Mouse (Mus musculus) adipocyte (in vitro differentiated cells): ENCODE measurements at regions not wholly inside any gene's neighbourhood (a gene's known extent, or its start where the extent isn't known, plus 50 kb on each side); places are given as distances from the start of the nearest gene placed in this dataset.
"Not testable (repeated sequence)": the region's sequence is repeated elsewhere in the genome, so short reads cannot be mapped to it uniquely, and the experiment has no call there.

ENCODE experiments used
- DNase-seq: peaks from one replicate; pipeline ENCODE4 v3.0.0-alpha.2; 2016; ENCODE audit warnings: low spot score

DNA sequence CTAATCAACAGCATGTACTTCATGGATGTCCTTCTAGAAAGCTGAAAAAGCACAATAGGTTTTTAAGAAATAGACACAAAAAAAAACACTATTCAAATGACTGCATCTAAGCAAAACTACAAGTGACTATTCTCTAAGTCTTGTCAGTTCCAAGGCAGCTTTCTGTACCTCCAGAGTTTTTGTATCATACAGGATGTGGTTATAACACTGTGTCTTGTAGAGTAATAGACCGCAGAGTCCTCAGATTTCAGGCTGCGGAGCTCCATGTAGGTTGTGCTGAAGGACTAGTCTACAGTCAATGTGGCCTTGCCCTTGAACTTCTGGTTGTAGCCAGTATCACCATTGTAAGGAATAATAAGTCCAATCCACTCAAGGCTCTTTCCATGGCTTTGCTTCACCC is 1137.7 kb upstream of the Zfp386 start:
- not testable (repeated sequence) for DNase-seq

DNA sequence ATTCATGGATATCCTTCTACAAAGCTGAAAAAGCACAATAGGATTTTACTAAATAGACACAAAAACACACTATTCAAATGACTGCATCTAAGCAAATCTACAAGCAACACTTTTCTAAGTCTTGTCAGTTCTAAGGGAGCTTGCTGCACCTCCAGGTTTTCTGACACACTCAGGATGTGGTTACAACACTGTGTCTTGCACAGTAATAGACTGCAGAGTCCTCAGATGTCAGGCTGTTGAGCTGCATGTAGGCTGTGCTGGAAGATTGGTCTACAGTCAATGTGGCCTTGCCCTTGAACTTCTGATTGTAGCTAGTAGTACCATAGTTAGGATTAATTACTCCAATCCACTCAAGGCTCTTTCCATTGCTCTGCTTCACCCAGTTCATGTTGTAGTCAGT is 1133.1 kb upstream of the Zfp386 start:
- not testable (repeated sequence) for DNase-seq

DNA sequence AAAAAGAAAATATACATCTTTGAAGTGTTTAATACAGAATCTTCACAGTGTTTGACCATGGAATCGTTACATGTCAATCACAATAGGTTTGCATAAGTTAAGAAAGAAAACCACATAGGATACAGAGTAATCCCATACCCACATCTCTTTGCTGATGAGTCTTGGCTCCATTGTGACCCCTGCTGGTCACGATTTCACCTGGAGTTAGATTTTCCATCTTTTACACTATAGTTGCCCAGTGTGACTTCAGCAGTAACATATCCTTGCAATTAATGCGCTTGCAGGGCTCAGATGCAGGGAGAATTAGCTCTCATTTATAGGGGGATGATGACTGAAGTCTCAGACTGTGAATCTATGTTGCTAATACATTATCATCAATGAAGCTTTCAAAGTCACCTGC is 1119.8 kb upstream of the Zfp386 start:
- DNase-seq = no peak

DNA sequence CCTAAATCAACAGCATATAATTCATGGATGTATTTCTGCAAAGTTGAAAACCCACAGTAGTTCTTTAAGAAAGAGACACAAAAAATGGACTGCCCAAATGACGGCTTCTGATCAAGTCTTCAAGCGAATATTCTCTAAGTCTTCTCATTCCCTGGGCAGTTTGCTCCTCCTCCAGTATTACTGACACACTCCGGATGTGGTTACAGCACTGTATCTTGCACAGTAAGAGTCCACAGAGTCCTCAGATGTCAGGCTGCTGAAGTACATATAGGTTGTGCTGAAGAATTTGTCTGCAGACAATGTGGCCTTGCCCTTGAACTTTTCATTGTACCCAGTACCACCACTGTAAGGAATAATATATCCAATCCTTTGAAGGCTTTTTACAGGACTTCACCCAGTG is 1115.4 kb upstream of the Zfp386 start:
- no peak for DNase-seq

DNA sequence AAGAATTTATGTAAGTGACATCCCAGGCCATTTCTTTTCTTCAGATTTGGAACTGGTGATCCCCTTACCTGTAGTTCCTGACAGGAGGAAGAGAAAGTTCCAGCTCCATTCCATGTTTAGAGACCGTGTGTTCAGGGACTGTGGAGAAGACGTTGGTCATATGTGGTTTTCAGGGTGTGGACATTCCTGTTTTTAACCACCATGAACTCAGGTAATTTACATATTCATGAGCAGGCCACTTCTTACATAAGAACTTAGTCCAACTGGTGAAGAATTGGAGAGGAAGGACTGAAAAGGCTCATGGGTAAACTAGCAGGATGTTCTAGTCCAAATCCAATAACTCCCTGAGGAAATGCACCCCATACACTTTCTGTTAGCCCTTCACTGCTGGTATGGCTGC is 1114.9 kb upstream of the Zfp386 start:
- no peak for DNase-seq

DNA sequence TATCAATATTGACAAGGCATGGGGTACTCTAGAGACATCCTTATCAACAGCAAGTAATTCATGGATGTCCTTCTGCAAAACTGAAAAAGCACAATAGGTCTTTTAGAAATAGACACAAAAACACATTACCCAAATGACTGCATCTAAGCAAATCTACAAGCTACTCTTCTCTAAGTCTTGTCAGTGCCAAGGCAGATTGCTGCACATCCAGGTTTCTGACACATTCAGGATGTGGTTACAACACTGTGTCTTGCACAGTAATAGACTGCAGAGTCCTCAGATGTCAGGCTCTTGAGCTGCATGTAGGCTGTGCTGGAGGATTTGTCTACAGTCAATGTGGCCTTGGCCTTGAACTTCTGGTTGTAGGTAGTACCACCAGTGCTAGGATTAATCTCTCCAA is 1110.7 kb upstream of the Zfp386 start:
- DNase-seq = not testable (repeated sequence)

DNA sequence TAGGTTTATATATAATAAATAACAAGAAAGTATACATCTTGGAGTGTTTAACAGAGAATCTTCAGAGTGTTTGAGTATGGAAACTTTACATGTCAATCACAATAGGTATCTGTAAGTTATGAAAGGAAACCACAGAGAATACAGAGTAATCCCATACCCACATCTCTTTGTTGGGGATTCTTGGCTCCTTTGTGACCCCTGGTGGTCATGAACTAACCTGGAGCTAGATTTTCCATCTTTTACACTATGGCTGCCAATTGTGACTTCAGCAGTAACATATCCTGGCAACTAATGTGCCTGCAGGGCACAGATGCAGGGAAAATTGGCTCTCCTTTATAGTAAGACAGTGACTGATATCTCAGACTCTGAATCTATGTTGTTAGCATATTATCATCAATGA is 1107.9 kb upstream of the Zfp386 start:
- DNase-seq = no peak

DNA sequence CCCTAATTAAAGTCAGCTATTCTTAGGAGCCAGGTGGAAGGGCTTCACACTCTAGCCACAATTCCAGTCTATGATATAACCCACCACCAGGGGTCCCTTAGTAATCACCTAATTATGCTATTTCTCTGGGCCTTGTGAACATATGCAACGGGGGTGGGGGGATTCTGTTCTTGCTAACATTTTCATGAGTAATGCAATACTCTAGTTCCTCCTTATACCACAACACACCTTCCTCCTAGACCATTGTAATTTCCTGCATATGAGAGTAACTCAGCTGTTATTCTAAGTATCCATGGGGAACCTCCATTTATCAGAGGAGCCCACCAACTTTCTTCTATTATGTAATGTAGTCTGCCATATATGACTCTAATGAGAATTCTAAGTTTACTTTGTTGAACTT is 1085.4 kb upstream of the Zfp386 start:
- no peak for DNase-seq

DNA sequence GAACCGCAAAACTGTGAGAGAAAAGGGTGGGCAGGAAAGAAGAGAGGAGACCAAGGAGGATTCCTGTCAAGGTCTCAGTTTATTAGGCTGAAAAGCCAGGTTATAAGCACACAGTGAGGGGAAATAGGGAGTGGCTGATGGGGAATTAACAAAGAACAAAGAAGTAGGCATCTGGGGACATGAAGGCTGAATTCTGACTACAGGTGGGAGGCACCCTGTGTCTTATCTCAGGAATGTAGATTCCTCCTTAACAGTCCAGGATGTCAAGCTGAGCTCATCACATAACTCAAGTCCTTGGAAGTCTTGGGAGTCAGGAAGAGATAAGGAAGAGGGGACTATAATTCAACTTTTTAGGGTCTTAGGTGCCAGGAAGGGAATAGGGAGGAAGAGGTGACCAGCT is 1083.3 kb upstream of the Zfp386 start:
- not testable (repeated sequence) for DNase-seq

DNA sequence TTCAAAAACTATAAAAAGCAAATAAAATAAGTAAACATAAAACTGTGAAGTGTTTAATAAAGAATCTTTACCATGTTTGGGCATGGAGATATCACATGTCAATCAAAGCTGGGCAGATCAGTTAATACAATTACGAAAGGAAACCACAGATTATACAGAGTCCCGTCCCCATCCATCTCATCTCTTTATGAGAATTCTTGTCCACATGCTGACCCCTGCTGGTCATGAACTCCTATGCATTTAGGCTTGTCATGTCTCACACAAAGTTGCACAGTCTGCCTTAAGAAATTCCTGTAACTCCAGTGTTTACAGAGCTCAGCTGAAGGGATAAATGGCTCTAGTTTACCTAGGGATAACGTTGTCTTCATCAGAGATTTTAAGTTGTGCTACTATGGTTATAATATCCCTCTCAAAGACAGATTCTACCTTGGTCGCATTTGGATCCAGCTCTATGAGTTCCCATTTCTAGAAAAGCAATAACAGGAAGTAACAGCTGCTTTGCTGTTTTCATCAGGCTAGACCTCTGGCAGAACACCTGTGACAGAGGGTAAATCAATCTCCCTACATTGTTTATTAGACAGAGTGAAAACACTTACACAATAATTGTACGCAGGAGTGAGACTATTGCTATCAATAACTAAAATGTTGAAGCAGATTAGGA is 1065.9 kb upstream of the Zfp386 start:
- DNase-seq = no peak

DNA sequence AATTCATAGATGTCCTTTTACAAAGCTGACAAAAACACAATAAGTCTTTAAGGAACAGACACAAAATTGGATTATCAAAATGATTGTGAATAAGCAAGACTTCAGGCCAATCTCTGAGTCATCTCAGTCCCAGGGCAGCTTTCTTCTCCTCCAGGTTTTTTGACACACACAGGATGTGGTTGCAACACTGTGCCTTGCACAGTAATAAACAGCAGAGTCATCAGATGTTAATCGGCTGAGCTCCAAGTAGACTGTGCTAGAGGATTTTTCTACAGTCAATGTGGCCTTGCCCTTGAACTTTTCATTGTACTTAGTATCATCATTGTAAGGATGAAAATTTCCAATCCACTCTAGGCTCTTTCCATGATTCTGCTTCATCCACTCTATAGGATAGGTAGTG is 1056.6 kb upstream of the Zfp386 start:
- DNase-seq = no peak

DNA sequence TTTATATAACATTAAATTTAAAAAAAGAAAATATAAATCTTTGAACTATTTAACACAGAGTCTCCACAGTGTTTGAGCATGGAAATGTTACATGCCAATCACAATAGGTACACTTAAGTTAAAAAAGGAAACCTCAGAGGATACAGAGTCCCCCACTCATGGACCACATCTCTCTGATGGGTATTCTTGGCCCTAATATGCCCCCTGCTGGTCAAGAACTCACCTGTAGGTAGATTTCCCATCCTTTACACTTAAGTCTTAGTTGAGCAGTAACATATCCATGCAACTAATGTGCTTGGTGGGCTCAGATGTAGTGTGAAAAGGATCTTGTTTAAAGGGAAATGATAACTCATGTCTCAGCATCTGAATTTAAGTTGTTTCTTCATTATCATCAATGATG is 1050.7 kb upstream of the Zfp386 start:
- no peak for DNase-seq

DNA sequence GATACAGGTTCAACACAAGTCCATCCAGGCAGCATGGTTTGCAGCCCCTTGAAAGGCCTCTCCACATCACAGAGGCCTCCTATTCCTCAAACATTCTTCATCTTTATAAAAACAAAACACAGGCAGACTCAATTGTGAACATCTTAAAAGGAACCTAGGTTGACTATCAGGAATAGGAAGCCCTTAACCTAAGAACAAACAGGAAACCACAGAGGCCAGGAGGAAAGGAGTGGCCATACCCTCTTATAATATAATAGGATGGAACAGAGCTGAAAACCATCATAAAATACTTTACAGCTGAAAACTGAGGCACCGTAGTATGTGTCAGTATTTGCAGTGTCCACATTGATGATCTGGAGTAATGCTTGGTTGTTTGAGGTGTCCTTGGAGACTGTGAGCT is 1044.4 kb upstream of the Zfp386 start:
- DNase-seq = no peak

DNA sequence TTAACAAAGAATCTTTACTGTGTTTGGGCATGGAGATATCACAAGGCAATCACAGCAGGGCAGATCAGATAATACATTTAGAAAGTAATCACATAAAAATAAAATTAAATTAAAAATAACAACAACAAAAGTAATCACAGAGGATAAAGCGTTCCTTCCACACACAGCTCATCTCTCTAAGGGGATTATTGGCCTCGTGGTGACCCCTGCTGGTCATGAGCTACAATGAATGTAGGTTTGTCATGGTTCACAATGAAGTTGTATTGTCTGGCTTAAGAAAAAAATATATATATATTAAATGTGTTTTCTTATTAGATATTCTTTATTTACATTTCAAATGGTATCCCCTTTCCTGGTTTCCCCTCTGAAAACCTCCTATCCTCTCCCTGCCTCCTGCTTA is 1039.1 kb upstream of the Zfp386 start:
- DNase-seq = no peak

DNA sequence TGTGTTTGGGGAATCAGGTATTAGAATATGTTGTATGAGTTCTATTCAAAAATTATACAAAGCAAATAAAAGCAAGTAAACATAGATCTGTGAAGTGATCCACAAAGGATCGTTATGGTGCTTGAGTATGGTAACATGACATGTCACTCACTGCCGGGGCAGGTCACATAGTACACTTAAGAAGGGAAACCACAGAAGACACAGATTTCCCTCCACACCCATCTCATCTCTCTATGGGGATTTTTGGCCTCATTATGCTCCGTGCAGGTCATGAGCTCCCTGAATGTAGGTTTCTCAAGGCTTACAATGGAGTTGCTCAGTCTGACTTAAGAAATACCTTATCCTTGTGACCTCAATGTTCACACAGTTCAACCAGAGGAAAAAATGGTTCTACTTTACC is 1034.8 kb upstream of the Zfp386 start:
- no peak for DNase-seq

DNA sequence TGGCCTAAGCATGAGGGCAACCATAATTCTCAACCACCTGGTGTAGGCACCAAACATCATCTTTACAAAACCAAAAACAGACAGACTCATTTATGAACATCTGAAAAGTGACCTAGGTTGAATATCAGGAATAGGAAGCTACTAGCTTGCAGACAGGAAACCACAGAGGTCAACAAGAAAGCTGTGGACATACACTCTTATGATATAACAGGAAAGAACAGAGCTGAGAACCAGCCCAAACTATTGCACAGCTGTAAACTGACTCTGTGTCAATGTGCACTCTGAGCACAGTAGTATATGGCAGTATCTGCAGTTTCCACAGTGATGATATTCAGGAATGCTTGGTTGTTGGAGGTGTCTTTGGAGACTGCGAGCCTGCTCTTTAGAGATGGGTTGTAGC is 1023.8 kb upstream of the Zfp386 start:
- DNase-seq = no peak

DNA sequence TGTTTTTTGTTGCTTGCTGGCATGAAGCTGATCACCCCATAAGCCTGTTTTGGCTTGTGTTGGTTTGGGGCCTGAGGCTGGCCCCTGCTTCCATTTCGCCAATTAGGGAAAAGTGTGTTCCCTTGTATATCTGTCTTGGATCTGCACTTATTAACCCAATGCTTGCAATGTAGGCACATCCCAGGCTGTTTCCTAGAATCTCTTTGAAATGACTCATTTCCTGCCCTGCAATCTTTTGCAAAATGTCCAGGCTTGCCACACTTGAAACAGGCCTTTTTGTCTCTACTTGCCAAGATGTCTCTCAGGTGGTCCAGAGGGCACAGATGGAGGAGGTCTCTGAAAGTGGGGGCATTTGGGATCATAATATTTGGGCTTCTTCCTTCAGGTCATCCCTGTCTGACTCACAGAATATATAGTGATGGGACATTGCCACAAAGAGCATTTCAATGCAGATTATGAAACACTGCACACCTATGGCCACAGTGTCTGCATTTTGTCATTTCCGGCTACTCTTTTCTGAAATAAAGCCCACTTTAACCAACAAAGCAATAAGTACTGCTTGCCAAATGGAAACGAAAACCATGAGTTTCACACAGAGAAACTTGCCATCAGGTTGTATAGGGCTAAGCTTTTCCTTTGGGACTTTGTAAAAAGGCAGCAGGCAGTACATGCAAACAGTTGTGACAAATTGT is 1012.9 kb upstream of the Zfp386 start:
- no peak for DNase-seq

DNA sequence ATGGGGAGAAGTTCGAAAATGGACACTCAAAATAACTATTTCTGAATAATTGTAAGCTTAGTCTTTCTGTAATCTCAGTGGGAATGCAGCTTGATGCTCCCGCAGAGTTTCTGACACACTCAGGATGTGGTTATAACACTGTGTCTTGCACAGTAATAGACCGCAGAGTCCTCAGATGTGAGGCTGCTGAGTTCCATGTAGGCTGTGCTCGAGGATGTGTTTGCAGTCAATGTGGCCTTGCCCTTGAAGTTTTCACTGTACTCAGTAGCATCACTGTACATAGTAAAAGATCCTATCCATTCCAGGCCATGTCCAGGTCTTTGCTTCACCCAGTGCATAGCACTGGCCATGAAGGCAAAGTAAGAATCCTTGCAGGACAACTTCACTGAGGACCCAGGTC is 992.4 kb upstream of the Zfp386 start:
- DNase-seq = no peak

DNA sequence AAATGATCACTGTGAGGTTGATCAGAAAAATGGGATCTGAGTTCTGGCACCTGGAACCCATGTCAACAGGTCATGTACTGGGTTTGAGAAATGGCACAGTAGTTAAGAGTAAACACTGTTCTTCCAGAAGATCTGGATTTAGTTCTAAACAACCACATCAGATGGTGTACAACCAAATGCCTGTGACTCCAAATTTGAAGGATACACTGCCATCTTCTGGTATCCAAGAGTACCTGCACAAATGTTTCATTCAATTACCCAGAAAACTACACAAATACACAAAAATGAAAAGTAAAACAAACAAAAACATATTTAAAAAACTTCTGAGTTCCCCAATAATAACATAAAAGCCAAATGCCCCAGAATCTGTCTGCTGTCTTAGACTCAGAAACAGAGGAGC is 987.6 kb upstream of the Zfp386 start:
- DNase-seq = not testable (repeated sequence)

DNA sequence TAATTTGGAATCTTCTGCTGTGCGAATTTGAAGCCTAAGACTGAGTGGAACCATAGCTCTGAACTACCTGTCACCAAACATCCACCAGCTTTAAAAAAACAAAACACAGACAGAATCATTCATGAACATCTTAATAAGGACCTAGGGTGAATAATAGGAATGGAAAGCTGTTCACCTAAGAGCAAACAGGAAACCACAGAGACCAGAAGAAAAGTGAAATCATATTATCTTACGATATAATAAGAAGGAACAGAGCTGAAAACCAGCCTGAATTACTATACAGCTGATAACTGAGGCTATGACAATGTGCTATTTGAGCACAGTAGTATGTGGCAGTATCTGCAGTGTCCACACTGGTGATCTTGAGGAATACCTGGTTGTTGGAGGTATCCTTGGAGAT is 980.3 kb upstream of the Zfp386 start:
- DNase-seq = no peak

DNA sequence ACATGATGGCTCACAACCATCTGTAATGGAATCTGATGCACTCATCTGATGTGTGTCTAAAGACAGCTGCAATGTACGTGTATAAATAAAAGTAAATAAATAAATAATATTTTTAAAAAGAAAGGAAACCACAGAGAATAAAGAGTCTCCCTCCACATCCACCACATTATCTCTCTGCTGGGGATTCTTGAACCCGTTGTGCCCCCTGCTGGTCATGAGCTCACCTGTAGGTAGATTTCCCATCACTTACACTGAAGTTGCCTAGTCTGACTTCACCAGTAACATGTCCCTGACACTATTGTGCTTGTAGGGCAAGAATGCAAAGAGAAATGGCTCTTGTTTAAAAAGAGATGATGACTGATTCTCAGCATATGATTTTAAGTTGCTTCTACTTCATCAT is 956.1 kb upstream of the Zfp386 start:
- not testable (repeated sequence) for DNase-seq

DNA sequence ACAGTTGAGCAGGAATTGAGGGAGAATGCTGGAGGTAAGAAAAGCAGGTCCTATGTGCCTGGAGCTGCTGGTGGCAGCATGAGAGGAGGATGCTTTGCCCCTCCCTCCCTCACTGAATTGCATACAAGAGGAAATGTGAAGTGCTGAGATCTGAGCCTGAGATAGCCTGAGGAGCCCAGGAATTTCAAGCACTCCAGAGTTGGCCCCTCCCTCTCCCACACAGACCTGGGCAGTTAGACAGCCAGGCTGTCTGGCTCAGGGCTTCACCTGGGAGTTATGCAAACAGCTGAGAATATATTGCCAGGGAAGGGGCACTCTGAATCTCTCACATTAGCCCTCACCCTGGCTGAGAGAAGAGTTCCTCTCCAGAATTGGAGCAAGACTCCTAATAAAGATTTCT is 937.8 kb upstream of the Zfp386 start:
- no peak for DNase-seq

DNA sequence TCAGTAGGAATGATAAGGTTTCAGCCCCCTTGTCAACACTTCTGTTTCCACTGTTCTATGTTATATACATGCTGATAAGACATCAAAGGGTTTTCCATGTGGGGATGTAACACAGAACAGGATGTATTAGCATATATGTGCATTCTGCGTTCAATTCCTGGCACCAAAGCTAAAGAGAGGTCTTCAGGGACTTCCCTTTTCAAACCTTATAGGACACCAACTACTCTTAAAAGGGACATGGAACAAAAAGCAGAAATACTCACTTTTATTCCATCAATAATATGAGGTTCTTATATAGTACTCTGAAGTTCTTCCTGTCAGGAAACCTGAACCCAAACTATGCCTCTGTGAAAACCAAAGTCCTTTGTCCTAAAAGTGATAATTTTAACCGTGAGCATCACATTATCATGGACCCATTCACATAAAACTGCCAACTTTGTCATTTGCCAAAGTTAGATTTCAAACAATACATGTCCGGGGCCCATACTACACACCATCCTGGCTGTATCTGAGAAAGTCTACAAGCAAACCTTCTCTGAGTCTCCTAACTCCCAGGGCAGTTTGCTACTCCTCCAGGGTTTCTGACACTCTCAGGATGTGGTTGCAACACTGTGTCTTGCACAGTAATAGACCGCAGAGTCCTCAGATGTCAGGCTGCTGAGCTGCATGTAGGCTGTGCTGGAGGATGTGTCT is 928.2 kb upstream of the Zfp386 start:
- not testable (repeated sequence) for DNase-seq

DNA sequence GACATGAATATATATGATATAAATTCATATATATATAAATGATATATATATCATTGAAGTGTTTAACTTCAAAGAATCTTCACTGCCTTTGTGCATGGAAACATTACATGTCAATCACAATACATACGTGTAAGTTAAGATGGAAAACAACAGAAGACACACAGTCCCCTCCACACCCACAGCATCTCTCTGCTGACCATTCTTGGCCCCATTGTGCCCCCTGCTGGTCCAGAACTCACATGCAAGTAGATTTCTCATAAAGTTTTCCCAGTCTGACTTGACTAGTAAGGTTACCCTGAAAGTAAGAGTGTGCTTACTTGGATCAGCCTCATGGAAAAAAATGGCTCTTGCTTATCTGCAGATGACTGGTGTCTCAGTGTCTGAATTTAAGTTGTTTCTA is 926.3 kb upstream of the Zfp386 start:
- no peak for DNase-seq
